Mouse (Mus musculus) midbrain, embryonic 11.5 days (tissue): ENCODE measurements around the gene Agpat3. TPM values are rescaled to one million over a fixed set of nuclear protein-coding genes. Genes with fewer than 3 reads are reported as not detected.

ENCODE experiments used
- ATAC-seq: fragments of 200-750 bp; cut with Nextera tagmentation; 2 replicates; pipeline ENCODE4 v1.8.0; 2017; ENCODE audit warnings: moderate TSS enrichment, moderate library complexity; ENCODE audit not compliant: low FRiP score
- DNase-seq: peaks from one replicate; pipeline ENCODE4 v3.0.0; 2015; ENCODE audit warnings: low spot score; ENCODE audit errors: missing footprints
- H3K27ac ChIP-seq: fragments of 300-500 bp; sonication (generic); 2 replicates; pipeline ENCODE4 v1.5.1; 2014; ENCODE audit warnings: low read depth, low read length
- H3K27me3 ChIP-seq: fragments of 300-500 bp; sonication (generic); 2 replicates; pipeline ENCODE4 v1.6.1; 2014; ENCODE audit warnings: mild to moderate bottlenecking, low read length, moderate library complexity, mixed read lengths; ENCODE audit not compliant: control insufficient read depth, insufficient read depth
- H3K36me3 ChIP-seq: fragments of 300-500 bp; sonication (generic); 2 replicates; pipeline ENCODE4 v1.6.1; 2014; ENCODE audit warnings: mild to moderate bottlenecking, low read length, moderate library complexity, mixed read lengths; ENCODE audit not compliant: control insufficient read depth, insufficient read depth
- H3K4me1 ChIP-seq: fragments of 300-500 bp; sonication (generic); 2 replicates; pipeline ENCODE4 v1.6.1; 2014; ENCODE audit warnings: low read length; ENCODE audit not compliant: control insufficient read depth, insufficient read depth
- H3K4me2 ChIP-seq: fragments of 300-500 bp; sonication (generic); 2 replicates; pipeline ENCODE4 v1.6.1; 2014; ENCODE audit warnings: mild to moderate bottlenecking, moderate library complexity
- H3K4me3 ChIP-seq: fragments of 300-500 bp; sonication (generic); 2 replicates; pipeline ENCODE4 v1.5.1; 2014; ENCODE audit warnings: low read depth, low read length
- H3K9ac ChIP-seq: fragments of 300-500 bp; sonication (generic); 2 replicates; pipeline ENCODE4 v1.6.1; 2014; ENCODE audit warnings: low read length
- H3K9me3 ChIP-seq: fragments of 300-500 bp; sonication (generic); 2 replicates; pipeline ENCODE4 v1.6.1; 2016; ENCODE audit warnings: low read length; ENCODE audit not compliant: control insufficient read depth
- WGBS: fragments of 180-500 bp; shearing (Covaris S2); extraction: QIAGEN DNeasy Blood & Tissue Kit; methylation state at CpG from one replicate; pipeline ENCODE4 v1.1.7; 2014; 5-methylcytosine and 5-hydroxymethylcytosine counted together
- polyA plus RNA-seq: library from polyadenylated mRNA; unstranded; fragments of >200 nt; fragmentation: Nextera tagmentation; extraction: Ambion mirVana; gene quantifications from 2 replicates; pipeline ENCODE4 v1.2.1, GENCODE M21; 2014

Gene Agpat3
- polyA plus RNA-seq, 1 experiment from 2014 or later, result 46.3 TPM

DNA sequence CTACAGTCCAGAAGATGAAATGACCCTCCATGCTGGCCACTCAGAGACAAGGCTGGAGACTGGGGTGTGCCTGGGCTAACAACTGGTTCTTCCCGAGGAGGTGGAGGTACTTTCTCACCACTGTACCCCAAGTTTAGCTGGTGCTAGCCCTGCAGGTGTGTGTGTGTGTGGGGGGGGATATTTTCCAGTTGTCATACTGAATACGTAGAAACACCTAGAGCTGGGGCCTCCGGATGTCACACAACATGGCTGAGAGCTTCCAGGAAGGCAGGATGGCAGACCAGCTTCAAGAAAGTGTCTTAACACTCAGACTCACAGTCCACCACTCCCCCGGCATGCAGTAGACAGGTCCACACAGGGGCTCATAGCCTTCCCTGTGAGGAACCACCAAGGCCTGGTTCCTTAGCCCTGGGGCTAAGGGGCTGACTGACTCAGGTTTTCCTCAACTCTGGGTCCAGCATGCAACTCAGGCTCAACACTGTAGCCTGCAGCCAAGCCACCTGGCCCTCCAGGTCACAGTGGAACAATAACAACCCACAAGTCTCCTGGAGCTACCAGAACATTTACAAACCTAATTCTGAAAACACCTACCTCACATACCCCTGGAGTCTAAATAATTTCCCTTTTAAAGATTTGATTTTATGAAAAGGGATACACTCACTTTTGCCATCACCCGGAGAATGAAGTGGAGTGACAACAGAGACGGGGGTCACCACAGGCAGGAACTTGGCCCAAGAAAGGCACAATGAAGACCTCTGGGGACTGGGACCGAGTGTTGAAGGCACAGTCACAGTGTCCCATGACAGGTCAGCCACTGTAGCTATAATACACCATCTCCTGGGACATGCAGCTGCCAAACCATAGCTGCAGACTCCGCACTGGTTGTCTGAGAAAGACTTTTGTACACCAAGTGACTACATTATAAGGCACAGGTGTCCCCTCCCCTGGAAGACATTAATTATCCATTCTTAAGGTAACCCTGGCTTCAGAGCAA lies 53.3 kb downstream of the Agpat3 start:
- 93% methylated on average over 8 of the region's 8 CpGs for WGBS
- no peaks in the 10 kb centered on the region for H3K27me3 ChIP-seq

DNA sequence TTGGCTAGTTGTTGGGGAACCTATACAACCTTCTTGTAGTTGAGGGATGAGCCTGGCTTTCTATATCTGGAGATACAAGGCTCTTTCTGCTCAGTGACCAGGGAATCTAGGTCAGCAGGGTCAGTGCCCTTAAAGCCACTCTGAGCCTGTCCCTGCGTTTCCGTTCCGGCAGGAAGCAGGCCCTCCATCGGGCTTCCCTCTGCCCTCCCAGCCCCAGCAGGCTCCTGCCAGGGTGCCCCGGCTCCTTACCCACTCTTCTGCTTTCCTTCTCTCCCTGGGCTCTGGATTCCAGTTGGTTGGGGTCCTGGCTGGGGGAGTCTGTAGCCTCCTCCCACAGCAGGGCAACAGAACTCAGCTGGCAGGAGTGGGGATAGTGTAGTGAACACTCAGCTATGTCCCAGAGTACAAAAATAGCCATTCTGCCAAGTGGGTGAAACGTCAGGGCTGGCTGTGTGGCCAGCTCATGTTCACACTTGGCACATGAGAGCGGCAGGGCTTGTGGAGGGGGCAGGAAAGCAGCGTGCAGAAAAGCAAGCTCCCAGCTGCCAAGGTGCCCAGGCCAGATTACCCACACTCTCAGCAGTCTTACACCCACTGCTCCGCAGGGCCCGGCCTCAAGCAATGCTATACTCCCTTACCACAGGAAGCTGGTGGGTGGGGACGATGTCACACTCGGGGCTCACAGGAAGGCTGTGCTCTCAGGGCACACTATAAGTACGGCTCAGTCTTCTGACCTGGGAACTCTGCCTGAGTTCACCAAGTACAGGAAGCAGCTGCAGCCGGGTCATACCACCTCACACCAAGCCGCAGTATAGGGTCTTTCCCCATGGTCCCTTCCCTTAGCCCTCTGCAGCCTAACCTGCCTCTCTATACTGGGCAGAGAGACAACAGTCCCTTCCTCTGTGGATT lies 54.5 kb downstream of the Agpat3 start:
- H3K9me3 ChIP-seq, result no peaks in the 10 kb centered on the region
- no peaks in the 10 kb centered on the region for H3K27me3 ChIP-seq
- H3K4me2 ChIP-seq, result no peak overlapping the region
- H3K27ac ChIP-seq, result no peak overlapping the region
- H3K4me3 ChIP-seq, result no peak overlapping the region
- H3K4me1 ChIP-seq, result no peaks in the 10 kb centered on the region
- no peak for DNase-seq
- ATAC-seq, result no peak
- 81% methylated on average over 15 of the region's 15 CpGs for WGBS
- no peaks in the 10 kb centered on the region for H3K36me3 ChIP-seq
- no peak overlapping the region for H3K9ac ChIP-seq

More for the DNA sequence above, 53.3 kb downstream of the Agpat3 start:
- H3K9ac ChIP-seq, result no peak overlapping the region
- no peak for DNase-seq
- no peak overlapping the region for H3K4me2 ChIP-seq
- no peaks in the 10 kb centered on the region for H3K4me1 ChIP-seq
- no peaks in the 10 kb centered on the region for H3K9me3 ChIP-seq
- H3K27ac ChIP-seq, result no peak overlapping the region
- H3K36me3 ChIP-seq, result peaks cover 2% of the 10 kb centered on the region; the same call in 1 of the 2 replicates
- ATAC-seq, result no peak
- no peak overlapping the region for H3K4me3 ChIP-seq

DNA sequence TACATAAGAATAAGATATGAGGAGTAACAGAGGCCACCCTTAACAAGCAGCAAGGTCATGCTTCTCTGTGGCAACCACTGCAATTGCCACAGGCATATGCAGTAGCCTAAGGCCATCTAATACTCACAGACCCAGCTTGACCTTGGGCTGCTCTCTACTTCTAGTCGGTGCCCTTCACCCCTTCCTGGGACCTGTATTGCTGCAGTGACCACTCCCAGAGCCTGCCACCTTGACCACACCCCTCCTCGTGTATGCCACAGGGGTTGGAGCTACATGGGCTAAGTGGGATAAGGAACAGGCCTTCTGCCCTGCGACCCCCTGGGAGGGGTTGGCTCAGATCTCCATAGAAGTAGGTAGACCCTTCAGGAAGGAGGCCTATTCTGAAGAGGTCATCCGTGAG lies 55.3 kb downstream of the Agpat3 start:
- Histone ChIP-seq H3K9me3 (no peaks in the 10 kb centered on the region), H3K27me3 (no peaks in the 10 kb centered on the region), H3K36me3 (no peaks in the 10 kb centered on the region), H3K4me3 (no peak overlapping the region), H3K9ac (no peak overlapping the region), H3K4me1 (no peaks in the 10 kb centered on the region), H3K27ac (no peak overlapping the region), H3K4me2 (no peak overlapping the region)
- DNase-seq (no peak), ATAC-seq (no peak)
- 83% methylated on average over 4 of the region's 4 CpGs for WGBS

DNA sequence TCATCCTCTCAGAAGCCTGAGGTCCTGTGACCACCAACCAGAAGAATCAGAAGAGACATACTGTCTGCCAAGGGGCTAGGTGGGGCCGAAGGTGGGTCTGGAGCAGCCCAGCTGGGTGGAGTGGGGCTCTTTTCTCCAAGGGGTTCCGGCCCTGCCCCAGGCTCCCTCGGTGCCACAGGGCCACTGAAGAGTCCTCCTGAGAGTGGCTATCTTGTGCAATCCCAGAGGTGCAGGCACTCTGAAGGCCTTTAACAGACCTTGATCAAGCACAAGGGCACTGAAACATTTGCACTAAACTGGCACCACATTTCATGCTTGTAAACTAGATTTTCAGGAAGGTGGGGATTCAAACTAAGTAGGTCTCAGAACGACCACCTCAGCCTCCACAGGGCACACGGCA lies 55.9 kb downstream of the Agpat3 start:
- WGBS, result 91% methylated on average over 5 of the region's 5 CpGs
- no peaks in the 10 kb centered on the region for H3K27me3 ChIP-seq

DNA sequence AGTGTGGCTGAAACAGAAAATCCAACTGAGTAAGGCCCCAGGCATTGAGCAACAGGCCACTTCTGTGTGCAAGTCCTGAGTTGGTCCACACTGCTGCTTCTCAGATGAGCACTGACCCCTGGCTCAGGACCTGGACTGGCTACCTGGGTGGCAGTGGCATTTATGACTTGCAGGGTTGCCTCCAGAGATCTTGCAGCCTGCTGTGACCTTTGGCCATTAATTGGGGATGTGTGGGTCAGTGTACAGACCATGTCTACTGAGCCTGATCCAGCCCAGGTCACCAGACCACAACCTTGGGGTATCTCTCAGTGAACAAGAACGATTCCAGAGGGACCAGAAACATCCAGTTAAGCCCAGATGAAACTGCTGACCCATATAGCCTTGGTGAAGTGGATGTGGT lies 58.7 kb downstream of the Agpat3 start:
- ATAC-seq, result no peak
- no peak overlapping the region for H3K4me3 ChIP-seq
- 75% methylated on average over 1 of the region's 1 CpGs for WGBS
- no peak overlapping the region for H3K4me2 ChIP-seq
- H3K9me3 ChIP-seq, result no peaks in the 10 kb centered on the region
- no peaks in the 10 kb centered on the region for H3K36me3 ChIP-seq
- H3K27me3 ChIP-seq, result no peaks in the 10 kb centered on the region
- DNase-seq, result no peak
- no peaks in the 10 kb centered on the region for H3K4me1 ChIP-seq
- H3K27ac ChIP-seq, result no peak overlapping the region
- no peak overlapping the region for H3K9ac ChIP-seq

More for the DNA sequence above, 55.9 kb downstream of the Agpat3 start:
- no peak for ATAC-seq
- Histone ChIP-seq H3K4me2 (no peak overlapping the region), H3K9me3 (no peaks in the 10 kb centered on the region), H3K4me3 (no peak overlapping the region), H3K36me3 (no peaks in the 10 kb centered on the region), H3K27ac (no peak overlapping the region), H3K4me1 (no peaks in the 10 kb centered on the region), H3K9ac (no peak overlapping the region)
- DNase-seq, result no peak

DNA sequence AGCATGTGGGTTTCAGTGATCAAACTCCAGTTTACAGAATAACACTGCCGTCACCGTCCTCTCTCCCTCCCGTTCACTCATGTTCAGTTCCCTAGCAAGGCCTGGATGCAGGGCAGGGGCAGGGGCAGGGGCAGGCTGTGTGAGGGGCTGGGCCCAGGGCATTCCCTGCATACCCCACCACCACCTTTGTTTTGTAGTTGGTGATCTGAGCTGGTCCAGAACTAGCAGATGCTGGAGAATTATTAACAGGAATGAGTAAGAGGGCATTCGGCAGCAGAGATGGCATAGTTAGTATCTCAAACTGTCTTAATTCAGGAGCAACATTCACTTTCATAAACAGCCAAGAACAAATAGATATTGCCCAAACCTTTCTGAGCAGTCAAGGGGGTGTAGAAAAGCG lies 59.9 kb downstream of the Agpat3 start:
- ATAC-seq, result no peak
- no peak for DNase-seq
- 92% methylated on average over 5 of the region's 5 CpGs for WGBS
- H3K4me2 ChIP-seq, result no peak overlapping the region
- H3K9ac ChIP-seq, result no peak overlapping the region
- H3K4me3 ChIP-seq, result no peak overlapping the region
- H3K36me3 ChIP-seq, result no peaks in the 10 kb centered on the region
- H3K9me3 ChIP-seq, result no peaks in the 10 kb centered on the region
- no peak overlapping the region for H3K27ac ChIP-seq
- no peaks in the 10 kb centered on the region for H3K27me3 ChIP-seq
- H3K4me1 ChIP-seq, result no peaks in the 10 kb centered on the region

DNA sequence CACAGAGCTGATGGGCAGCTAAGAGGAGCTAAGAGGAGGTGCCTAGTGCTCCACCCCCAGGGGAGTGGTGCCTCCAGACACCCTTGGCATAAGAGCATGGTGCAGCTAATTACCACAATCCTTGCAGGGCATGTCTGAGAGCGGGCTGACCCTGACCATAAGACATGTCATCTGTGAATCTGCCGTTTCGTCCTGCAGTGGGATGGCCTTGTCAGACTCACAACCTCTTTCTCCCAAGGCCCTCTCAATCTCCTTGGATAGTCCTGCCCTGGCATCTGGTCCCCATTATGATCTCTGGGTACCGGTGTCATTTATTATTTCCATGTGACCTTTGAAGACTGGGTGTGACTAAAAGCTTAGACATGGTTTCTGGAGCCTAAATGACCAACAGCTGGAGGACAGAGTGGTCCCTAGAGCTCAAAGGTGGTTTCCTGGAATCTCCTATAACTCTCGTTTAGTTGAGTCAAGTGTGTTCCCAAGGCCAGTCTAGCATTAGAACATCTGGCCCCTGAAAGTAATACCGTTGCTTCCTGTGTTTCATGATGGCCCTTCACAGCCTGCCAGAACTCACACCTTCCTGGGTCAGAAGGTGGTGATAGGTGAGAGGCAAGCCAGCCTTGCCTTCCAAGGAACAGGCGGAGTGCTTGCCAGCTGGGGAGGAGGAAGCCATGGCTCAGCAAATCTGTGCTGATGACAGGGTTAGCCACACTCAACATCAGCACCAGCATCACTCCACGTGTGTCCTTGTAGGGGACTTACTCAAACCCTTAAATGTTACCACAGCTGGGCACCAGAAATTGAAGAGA lies 61.4 kb downstream of the Agpat3 start:
- Histone ChIP-seq H3K27me3 (no peaks in the 10 kb centered on the region), H3K4me2 (no peak overlapping the region), H3K9ac (no peak overlapping the region), H3K27ac (no peak overlapping the region), H3K9me3 (no peaks in the 10 kb centered on the region), H3K36me3 (no peaks in the 10 kb centered on the region), H3K4me1 (no peaks in the 10 kb centered on the region), H3K4me3 (no peak overlapping the region)
- ATAC-seq, result no peak
- WGBS, result 89% methylated on average over 8 of the region's 8 CpGs
- no peak for DNase-seq

DNA sequence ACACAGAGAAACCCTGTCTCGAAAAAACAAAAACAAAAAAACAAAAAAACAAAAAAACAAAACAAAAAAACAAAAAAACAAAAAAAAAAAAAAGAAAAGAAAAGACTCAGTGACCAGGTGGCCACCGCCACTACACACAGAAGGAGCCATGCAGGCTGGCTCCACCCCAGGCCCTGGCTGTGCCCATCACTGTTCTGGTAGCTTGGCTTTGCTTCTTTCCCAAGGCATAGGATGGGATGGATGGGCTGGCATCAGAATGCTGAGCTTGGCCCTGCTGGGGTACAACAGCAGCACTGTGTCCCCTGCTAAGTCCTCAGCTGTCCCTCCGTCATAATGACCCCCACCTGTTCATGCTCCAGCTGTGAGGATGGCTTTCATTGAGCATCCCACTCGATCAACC lies 63.4 kb downstream of the Agpat3 start:
- peaks cover 4% of the 10 kb centered on the region; the same call in 1 of the 2 replicates for H3K36me3 ChIP-seq
- no peak overlapping the region for H3K27ac ChIP-seq
- H3K4me1 ChIP-seq, result no peaks in the 10 kb centered on the region
- H3K9ac ChIP-seq, result no peak overlapping the region
- H3K27me3 ChIP-seq, result no peaks in the 10 kb centered on the region
- ATAC-seq (no peak), DNase-seq (no peak)
- H3K9me3 ChIP-seq, result no peaks in the 10 kb centered on the region
- no peak overlapping the region for H3K4me3 ChIP-seq
- no peak overlapping the region for H3K4me2 ChIP-seq
- 80% methylated on average over 4 of the region's 4 CpGs for WGBS
